Mouse (Mus musculus): ENCODE results near the gene Adtrp.

The Adtrp gene

DNA sequence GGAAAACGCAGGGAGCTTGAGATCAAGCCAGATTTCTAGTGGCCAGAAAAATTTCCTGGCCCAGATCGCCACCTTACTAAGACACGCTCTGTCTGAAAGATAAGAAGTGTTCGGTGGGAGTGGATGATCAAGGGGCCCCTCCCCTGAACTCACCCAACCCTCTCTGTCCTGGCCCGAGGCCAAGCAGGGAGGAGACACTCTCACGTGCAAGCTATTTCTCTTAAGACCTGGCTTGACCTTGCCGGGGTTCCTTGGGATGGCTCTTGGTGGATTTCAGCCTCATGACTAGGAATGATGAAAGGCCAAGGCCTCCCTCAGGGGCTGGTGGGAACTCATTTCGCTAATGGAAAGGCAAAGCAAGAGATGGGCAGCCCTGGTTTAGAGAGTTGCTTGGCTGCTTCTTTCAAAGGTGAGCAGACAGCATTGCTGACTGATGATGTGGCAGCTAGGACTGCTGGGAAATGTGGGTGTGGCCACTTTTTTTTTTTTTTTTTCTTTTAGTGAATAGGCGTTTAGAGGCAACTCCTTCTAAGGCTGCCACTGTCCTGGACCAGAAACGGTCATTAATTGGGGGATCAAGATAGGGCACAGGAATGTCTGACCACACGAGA, at the start of gene Adtrp:
Gene Adtrp (minus strand): TSS at position 169 of the 611 bp plus-strand sequence.
- no peak for DNase-seq (ENCODE audit: low read depth)

GRCm38 (mm10) chr13:41892016-41892415, 44.5 kb upstream of the Adtrp start:
- DNase-seq (ENCODE audit: low read depth), result no peak

DNA sequence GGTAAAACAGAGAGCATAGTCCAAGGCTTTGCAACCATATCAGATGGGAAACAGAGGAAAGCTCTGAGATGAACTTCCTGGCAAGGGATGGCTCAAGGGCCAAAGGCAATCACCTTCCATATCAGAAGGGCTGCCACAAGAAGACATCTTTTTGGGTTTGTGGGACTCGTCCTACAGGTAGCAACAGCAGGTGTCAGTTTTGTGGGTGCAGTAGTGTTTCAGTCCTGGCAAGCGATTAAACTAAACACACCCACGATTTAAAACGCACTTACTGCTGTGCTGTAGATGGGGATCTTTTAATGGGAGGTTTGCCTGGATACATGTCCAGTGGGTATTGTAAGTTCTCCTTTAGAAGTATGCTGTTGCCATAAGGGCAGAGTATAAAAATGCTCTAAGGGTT, 43.1 kb upstream of the Adtrp start:
- DNase-seq (ENCODE audit: low read depth), result no peak

- no peak for DNase-seq (ENCODE audit: low read depth)
Observed at GRCm38 (mm10) chr13:41890111-41890600, 42.7 kb upstream of the Adtrp start.

- DNase-seq (ENCODE audit: low read depth), result no peak
Observed at GRCm38 (mm10) chr13:41888644-41889043, 41.2 kb upstream of the Adtrp start.

DNA sequence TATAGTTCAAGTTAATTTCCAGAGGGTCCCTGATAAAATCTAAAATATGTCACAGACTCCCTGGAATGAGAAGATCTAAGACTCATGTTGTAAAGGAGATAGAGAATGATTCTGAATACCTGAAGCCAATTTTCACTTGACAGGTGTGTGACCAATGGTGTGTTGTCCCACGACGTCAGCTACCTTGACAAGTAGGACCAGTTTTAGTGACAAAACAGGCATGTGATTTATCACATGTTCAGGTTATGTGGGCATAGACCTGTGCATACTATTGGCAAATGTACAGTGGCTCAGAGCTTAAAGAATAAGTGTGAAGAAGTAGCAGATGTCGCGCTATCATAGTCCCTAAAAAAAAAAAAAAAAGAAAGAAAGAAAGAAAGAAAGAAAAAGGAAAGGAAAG, 38.6 kb upstream of the Adtrp start:
- DNase-seq (ENCODE audit: low read depth), result no peak

DNA sequence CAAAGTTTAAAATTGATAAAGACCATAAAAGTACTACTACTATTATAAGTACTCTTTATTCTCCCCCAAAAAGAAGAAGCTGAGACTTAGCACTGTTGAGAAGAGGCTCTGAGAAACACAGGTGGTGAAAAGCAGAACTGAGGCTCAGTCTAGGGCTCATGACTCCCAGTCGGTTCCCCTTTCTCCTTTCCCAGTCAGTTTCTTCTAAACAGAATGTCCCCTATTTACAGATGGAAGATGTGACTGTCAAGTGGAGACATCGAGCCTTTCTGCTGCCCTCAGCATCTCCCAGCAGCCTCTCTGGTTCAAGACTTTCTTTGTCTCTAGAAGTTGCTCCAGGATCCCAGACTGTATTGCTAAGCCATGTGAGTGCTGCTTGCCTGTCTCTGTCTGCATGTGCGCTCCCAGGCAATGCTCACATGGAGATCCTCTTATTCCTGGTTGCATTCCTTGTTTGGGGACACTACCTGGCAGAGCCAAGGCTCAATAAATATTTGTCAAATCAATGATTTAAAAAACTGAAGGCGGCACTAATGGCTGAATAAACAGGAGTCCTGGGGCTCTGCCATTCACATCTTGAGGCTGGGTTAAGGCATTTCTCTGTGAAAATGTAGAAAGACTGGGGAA, 36.3 kb upstream of the Adtrp start:
- no peak for DNase-seq (ENCODE audit: low read depth)

DNA sequence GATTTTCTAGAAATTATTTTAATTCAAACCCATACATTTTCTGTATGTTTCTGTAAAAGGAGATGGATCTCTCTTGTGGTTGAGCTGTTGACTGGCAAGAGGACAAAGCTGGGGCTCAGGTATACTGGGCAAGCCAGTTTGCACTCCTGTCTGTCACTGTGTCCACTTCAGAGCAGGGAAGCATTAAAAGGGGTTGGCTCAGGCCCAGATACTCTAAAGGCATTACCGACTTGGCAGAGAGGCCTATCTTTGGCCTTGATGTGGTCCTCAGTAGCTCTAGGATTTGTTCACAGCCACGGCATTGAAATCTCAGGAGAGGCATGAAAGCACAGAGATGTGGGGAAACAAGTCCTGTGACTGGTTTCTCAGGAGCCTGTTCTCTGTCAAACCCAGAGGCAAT, 33.7 kb upstream of the Adtrp start:
- no peak for DNase-seq (ENCODE audit: low read depth)

- no peak for DNase-seq (ENCODE audit: low read depth)
Observed at GRCm38 (mm10) chr13:41880525-41880924, 33.0 kb upstream of the Adtrp start.

DNA sequence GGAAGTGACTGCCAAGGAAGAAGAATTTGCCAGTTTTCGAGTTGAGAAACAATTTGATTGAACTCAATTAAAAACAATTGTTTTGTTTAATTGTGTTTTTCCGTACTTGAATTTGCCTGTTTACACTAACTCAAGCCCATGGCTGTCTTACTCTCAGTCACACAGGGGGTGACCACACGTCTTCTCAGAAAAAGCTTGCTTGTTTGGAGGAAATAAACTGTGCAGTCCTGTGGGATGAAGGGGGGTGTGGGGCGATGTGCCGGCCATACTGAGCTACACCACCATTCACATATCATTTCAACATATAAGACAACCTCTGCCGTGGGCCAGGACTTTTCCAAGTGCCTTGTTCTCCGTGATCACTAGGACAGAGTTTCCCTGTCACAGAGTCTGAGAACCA, 25.2 kb upstream of the Adtrp start:
- DNase-seq (ENCODE audit: low read depth), result no peak

- DNase-seq (ENCODE audit: low read depth), result no peak
Observed at GRCm38 (mm10) chr13:41872161-41872562, 24.7 kb upstream of the Adtrp start.

- no peak for DNase-seq (ENCODE audit: low read depth)
Observed at GRCm38 (mm10) chr13:41867533-41867932, 20.0 kb upstream of the Adtrp start.

DNA sequence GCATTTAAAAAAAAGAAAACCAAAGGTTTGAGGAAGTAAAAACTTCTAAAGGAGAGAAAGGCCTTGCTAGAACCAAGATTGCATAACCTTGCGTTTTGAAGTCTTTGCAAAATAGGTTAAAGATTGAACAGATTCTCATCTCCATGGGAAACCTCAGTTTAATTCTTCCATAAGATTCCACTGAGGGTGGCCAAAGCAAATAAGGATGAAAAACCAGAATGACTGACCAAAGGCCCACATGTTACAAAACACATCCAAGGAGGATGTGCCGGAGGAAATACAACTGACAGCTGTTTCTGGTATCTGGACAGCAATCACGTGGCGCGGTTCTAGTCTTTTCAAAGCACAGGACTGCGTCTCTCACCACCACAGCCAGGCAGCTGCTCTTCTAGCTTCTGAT, 18.1 kb upstream of the Adtrp start:
- DNase-seq (ENCODE audit: low read depth), result no peak

DNA sequence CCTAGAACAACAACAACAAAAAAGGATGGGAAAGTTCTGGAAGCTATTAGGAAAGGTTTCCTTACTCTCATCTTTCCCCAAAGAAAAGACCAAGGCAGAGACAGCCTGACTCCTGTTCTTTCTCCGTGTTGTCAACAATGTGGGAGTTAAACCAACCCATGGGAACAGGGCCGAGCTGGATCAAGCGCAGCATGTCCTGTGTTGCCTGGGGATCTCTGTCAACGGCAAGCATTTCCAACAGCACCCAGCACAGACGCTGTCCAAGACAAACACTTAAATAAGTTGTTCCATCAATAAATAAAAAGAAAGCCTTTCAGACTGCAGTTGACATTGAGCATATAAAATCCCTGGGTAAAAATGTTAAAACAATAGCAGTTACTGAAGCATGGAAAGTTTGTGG, 17.6 kb upstream of the Adtrp start:
- DNase-seq (ENCODE audit: low read depth), result no peak

GRCm38 (mm10) chr13:41860603-41861405, 13.3 kb upstream of the Adtrp start:
- no peak for DNase-seq (ENCODE audit: low read depth)

DNA sequence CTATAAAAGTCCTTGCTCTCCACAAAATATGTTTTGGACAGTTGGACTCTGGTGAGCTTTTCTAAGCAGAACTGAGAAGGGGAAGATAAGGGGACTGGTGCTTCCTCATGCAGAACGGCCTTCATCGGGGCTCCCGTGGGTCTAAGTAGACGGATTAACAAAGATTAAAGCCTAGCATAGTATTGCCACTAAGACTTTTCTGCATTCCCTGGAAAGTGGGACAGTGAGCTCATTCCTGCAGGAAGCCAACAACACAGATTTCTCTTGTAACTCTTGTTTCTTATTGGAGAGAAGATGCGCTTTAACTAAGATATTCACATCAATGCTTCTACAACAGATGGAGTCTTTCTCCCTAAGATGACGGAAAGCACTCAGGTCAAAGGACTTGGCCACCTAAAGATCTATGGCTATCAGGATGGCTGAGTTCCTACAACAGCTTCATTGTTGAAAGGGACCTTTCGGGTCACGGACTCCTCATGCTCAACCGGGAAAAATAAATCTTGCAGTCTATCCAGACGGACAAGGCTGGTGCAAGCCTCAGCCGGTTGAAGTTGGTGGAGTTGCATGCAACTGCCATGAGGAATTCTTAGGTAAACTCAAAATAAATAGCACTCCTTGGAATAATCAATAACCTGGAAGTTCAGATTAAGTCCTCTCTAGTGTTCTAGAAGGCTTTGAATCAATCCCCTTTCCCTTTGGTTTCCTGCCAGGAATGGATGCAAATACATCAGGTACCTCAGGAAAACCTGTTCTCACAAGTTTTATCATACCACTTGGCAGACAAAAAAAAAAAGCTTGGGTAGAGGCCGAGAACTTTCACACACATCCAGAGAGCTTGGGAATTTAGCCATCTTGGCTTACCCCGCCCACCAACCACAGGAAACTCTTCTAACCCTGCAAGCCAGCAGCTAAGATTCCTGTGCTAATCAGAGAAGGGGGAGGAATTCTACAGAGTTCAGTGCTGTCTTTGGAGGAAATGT, 8.0 kb upstream of the Adtrp start:
- no peak for DNase-seq (ENCODE audit: low read depth)

- no peak for DNase-seq (ENCODE audit: low read depth)
Observed at GRCm38 (mm10) chr13:41850727-41851378, 3.4 kb upstream of the Adtrp start.

GRCm38 (mm10) chr13:41846516-41846915, 968 bp downstream of the Adtrp start:
- no peak for DNase-seq (ENCODE audit: low read depth)

DNA sequence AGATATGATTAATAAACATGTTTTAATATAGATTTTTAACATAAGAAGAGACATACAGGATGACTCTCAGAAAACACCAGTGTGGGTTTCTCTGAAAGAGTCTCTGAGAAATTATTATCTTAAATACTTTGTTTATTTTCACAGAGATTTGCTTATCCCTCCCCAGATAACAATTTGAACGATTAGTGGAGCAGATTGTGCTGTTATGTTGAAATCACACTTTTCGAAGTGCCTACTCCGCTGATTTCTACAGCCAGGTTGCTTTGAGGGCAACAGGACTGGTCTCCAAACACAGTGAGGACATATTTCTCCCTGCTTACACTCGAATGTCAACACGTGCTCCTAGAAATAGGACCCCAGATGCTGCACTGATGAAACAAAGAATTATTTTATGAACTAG, 2.5 kb downstream of the Adtrp start:
- DNase-seq (ENCODE audit: low read depth), result no peak

DNA sequence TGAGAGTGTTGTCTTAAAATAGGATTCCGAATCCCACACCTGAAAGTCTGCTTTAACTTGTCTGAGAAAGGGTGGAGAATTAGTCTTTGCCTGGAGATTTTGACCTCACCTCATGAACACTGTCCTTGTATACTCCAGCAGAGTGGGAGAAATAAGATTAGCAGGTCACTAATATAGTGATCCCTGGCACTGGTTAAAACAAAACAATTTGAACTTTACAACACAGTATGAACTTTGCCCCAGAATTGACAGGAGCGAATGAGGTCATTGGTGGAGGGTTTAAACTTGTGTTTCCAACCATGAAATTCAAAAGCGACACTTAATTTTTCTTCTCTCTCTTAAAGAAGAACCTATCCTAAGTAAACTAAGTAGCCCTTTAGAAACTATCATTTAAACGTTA, 3.4 kb downstream of the Adtrp start:
- no peak for DNase-seq (ENCODE audit: low read depth)

DNA sequence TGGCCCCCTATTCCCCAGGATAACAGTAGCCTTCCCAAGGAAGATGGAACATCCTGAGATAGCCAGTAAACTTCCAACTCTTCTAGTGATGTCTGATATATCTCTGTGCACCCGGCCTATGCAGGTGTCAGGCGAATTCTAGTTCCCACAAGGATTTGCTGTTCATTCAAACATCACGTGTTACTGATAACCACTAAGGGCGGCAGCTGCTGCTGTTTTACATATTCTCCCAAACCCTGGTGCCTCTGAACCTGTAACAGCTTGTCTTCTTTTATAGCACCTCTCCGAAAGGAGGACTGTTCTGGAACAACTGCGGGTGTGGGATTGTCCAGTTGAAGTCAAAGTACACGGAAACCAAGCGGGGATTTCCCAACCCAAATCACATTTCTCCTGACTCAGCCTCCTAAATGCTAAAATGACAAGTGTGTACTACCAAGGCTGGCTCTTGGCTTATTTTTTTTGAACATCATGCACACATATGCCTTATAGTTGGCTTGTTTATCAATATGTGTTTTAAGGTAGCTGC, 13.8 kb downstream of the Adtrp start:
- no peak for DNase-seq (ENCODE audit: low read depth)

All from induced T-regulatory cell, adult 2 months (primary cell).